Mouse (Mus musculus) testis, postnatal 14 days (tissue): ENCODE results near the gene Csn3.

Experiments
- DNase-seq: peaks from one replicate; pipeline ENCODE4 v3.0.0; 2021; ENCODE audit warnings: low spot score

Gene Csn3

GRCm38 (mm10) chr5:87925372-87925771 lies at the start of gene Csn3:
TSS of gene Csn3 (plus strand) at chr5:87925579.
- DNase-seq = no peak

DNA sequence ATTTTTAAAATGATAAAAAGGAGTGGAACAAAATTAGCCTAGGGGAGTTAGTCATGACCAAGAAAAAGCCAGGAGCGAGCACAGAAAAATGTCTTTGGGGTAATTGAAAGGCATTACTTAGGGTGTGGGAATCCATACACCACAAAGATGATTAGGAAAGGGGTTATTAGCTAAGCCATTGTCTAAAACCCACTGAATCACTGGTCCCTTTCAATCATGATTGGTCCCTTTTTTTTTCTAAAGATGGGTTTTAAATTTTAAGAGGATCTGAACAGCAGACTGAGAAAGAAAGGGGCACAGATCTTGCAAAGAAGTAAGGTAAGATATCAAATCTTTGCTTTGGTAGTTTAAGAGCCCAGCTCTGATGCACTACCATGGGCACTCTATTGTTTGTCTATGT lies 40.6 kb upstream of the Csn3 start, which contains the start of gene Odam:
Gene Odam (plus strand): TSS at position 301 of the 400 bp plus-strand sequence.
- DNase-seq = no peak

DNA sequence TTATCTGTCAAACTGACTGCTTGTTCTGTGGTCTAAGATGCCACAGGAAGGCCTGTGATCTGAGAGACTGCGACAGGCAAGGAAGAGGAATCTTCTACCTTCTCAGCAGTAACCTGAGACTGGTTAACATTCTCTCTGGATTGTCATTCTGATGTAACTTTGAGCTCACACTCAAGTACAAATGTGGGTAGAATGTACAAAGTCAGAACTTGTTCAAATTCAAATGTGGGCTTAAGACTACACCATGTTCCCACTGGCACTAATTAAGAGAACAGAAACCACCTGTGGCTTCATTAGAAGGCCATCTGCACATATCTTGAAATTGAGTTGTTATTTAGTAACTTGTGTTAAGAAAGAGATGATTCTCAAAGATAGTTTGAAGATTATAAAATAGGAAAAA lies 6.2 kb downstream of the Csn3 start:
- DNase-seq = no peak

- no peak for DNase-seq
Measured at GRCm38 (mm10) chr5:87940752-87941151, 15.4 kb downstream of the Csn3 start.

GRCm38 (mm10) chr5:87942515-87942914 lies 17.1 kb downstream of the Csn3 start:
- no peak for DNase-seq

GRCm38 (mm10) chr5:87951836-87952235 lies 26.5 kb downstream of the Csn3 start:
- DNase-seq = no peak

- no peak for DNase-seq
Measured at GRCm38 (mm10) chr5:87969201-87969600, 43.8 kb downstream of the Csn3 start, which contains the start of the genes 2310003L06Rik and Gm28434. TSS of gene 2310003L06Rik (plus strand) at chr5:87969459. TSS of gene Gm28434 (plus strand) at chr5:87969517.

- DNase-seq = no peak
Measured at GRCm38 (mm10) chr5:87979139-87979538, 53.8 kb downstream of the Csn3 start, which contains the start of gene Cabs1. TSS of gene Cabs1 (plus strand) at chr5:87979439.
